Mouse (Mus musculus) forebrain, embryonic 13.5 days (tissue): Measurements from ENCODE around the gene Col7a1. TPM values are rescaled to one million over a fixed set of nuclear protein-coding genes. Genes with fewer than 3 reads are reported as not detected.

ENCODE experiments used
- ATAC-seq: fragments of 200-750 bp; cut with Nextera tagmentation; 2 replicates; pipeline ENCODE4 v1.8.0; 2017
- H3K27ac ChIP-seq: fragments of 300-500 bp; sonication (generic); 2 replicates; pipeline ENCODE4 v1.5.1; 2015; ENCODE audit warnings: inconsistent platforms, mild to moderate bottlenecking, moderate library complexity
- H3K27me3 ChIP-seq: fragments of 300-500 bp; sonication (generic); 2 replicates; pipeline ENCODE4 v1.6.1; 2015; ENCODE audit warnings: mild to moderate bottlenecking, inconsistent platforms
- H3K36me3 ChIP-seq: fragments of 300-500 bp; sonication (generic); 2 replicates; pipeline ENCODE4 v1.6.1; 2015; ENCODE audit warnings: mild to moderate bottlenecking, inconsistent platforms; ENCODE audit not compliant: poor library complexity, severe bottlenecking
- H3K4me1 ChIP-seq: fragments of 300-500 bp; sonication (generic); 2 replicates; pipeline ENCODE4 v1.6.1; 2015; ENCODE audit warnings: inconsistent platforms
- H3K4me2 ChIP-seq: fragments of 300-500 bp; sonication (generic); 2 replicates; pipeline ENCODE4 v1.6.1; 2015; ENCODE audit warnings: inconsistent platforms, mild to moderate bottlenecking, moderate library complexity
- H3K4me3 ChIP-seq: fragments of 300-500 bp; sonication (generic); 2 replicates; pipeline ENCODE4 v1.5.1; 2015; ENCODE audit warnings: mild to moderate bottlenecking, inconsistent platforms
- H3K9ac ChIP-seq: fragments of 300-500 bp; sonication (generic); 2 replicates; pipeline ENCODE4 v1.6.1; 2015; ENCODE audit warnings: mild to moderate bottlenecking, inconsistent platforms
- H3K9me3 ChIP-seq: fragments of 300-500 bp; sonication (generic); replicated peaks from 2 replicates; pipeline ENCODE4 v1.6.1; 2016; ENCODE audit warnings: inconsistent platforms
- WGBS: fragments of 180-500 bp; shearing (Covaris S2); methylation state at CpG from one replicate; pipeline ENCODE4 v1.1.7; 2015; 5-methylcytosine and 5-hydroxymethylcytosine counted together
- polyA plus RNA-seq: library from polyadenylated mRNA; unstranded; fragments of >200 nt; fragmentation: Nextera tagmentation; extraction: Ambion mirVana; gene quantifications from 2 replicates; pipeline ENCODE4 v1.2.1, GENCODE M21; 2015

Gene Col7a1
- polyA plus RNA-seq, 1 experiment from 2014 or later: 1.6 TPM

DNA sequence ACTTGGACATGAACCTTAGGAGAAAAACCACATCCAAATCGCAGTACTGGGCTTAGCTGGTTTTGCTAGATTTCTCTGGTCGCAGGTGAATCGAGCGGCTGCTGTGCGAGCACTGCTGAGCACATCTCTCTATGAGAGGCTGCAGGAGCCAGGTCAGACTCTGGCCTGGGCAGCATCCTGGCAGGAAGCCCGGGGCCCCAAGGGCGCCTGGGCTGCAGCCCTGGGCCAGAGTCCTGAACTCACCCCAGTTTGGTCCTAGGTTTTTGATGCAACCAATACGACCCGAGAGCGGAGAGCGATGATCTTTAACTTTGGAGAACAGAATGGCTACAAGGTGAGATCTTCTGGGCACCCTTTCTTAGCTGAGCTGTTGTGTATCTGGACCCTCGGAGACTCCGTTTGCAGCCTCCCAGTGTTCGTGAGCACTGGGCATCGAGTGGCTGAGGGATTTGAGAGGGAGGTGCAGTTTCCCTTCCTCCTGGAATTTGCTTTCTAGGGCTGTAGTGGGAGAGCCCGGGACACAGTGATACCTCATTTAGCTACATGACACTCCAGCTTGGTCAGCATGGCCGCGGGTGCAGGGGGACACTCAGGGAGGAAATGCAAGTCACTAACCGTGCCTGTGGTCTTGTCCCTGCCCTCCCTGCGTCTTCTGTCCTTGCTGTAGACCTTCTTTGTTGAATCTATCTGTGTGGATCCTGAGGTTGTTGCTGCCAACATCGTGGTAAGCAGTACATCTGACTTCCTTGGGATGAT, 53.8 kb downstream of the Col7a1 start:
- Histone ChIP-seq H3K4me3 (no peak overlapping the region), H3K36me3 (peaks cover 6% of the 10 kb centered on the region), H3K27me3 (no peaks in the 10 kb centered on the region), H3K4me1 (no peaks in the 10 kb centered on the region), H3K9me3 (no peaks in the 10 kb centered on the region), H3K4me2 (no peak overlapping the region), H3K9ac (no peak overlapping the region), H3K27ac (no peak overlapping the region)
- WGBS: 85% methylated on average over 21 of the region's 21 CpGs
- no peak for ATAC-seq

- Histone ChIP-seq H3K36me3 (peaks cover 6% of the 10 kb centered on the region), H3K4me1 (no peaks in the 10 kb centered on the region), H3K4me3 (no peak overlapping the region), H3K9me3 (no peaks in the 10 kb centered on the region), H3K27ac (no peak overlapping the region), H3K9ac (no peak overlapping the region), H3K4me2 (no peak overlapping the region), H3K27me3 (no peaks in the 10 kb centered on the region)
- WGBS: 83% methylated on average over 9 of the region's 9 CpGs
- ATAC-seq: no peak
Measured at GRCm38 (mm10) chr9:109008081-109008480, 54.7 kb downstream of the Col7a1 start.

GRCm38 (mm10) chr9:109008994-109009635, 55.7 kb downstream of the Col7a1 start:
- Histone ChIP-seq H3K4me1 (no peaks in the 10 kb centered on the region), H3K27ac (no peak overlapping the region), H3K27me3 (no peaks in the 10 kb centered on the region), H3K36me3 (peaks cover 6% of the 10 kb centered on the region), H3K9me3 (no peaks in the 10 kb centered on the region), H3K4me2 (no peak overlapping the region), H3K4me3 (no peak overlapping the region), H3K9ac (0 out of 2 replicates have a peak overlapping the region, but pooled peaks have one; percentile 8)
- WGBS: 76% methylated on average over 10 of the region's 10 CpGs
- ATAC-seq: no peak

GRCm38 (mm10) chr9:109009636-109010315, 56.4 kb downstream of the Col7a1 start:
- no peak overlapping the region for H3K9ac ChIP-seq
- WGBS: 65% methylated on average over 17 of the region's 17 CpGs
- H3K27me3 ChIP-seq: no peaks in the 10 kb centered on the region
- H3K27ac ChIP-seq: no peak overlapping the region
- peaks cover 6% of the 10 kb centered on the region for H3K36me3 ChIP-seq
- no peak for ATAC-seq
- no peaks in the 10 kb centered on the region for H3K9me3 ChIP-seq
- no peak overlapping the region for H3K4me3 ChIP-seq
- no peak overlapping the region for H3K4me2 ChIP-seq
- no peaks in the 10 kb centered on the region for H3K4me1 ChIP-seq

DNA sequence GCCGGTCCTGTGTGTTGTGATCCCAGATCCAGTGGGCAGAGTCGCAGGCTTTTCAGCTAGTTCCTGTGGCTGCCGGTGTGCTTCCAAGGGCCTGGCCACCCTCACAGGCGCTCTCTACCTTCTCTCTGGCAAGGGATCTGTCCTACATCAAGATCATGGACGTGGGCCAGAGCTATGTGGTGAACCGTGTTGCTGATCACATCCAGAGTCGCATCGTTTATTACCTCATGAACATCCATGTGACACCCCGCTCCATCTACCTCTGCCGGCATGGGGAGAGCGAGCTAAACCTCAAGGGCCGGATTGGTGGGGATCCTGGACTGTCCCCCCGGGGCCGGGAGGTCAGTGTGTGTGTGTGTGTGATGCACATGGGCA, 56.9 kb downstream of the Col7a1 start:
- Histone ChIP-seq H3K9me3 (no peaks in the 10 kb centered on the region), H3K36me3 (peaks cover 6% of the 10 kb centered on the region), H3K27ac (no peak overlapping the region), H3K27me3 (no peaks in the 10 kb centered on the region), H3K4me3 (no peak overlapping the region), H3K4me2 (no peak overlapping the region), H3K9ac (no peak overlapping the region), H3K4me1 (no peaks in the 10 kb centered on the region)
- ATAC-seq: no peak
- WGBS: 90% methylated on average over 14 of the region's 14 CpGs

DNA sequence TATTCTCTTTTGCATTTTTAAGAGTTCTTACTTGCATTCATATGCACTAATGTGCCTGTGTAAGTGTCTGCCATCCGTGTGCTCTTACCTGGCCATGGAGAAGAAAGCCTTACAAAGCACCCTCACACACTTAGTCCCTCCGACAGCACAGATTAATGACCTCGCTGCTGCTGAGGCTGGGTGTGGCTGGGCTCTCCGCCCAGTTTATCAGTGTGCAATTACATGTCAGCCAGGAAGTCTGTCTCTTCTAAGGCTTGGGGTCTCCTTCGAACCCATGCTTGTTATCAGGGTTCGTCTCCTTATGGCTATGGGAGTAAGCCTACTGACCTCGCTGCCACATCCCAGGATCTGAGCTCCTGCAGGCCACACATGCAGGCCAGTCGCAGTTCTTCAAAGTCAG, 62.0 kb downstream of the Col7a1 start:
- 78% methylated on average over 8 of the region's 8 CpGs for WGBS
- no peak for ATAC-seq
- H3K4me3 ChIP-seq: no peak overlapping the region

GRCm38 (mm10) chr9:109016973-109017604, 63.7 kb downstream of the Col7a1 start:
- H3K27ac ChIP-seq: no peak overlapping the region
- WGBS: 81% methylated on average over 11 of the region's 11 CpGs

More for the DNA sequence above, 62.0 kb downstream of the Col7a1 start:
- no peak overlapping the region for H3K4me2 ChIP-seq
- no peaks in the 10 kb centered on the region for H3K27me3 ChIP-seq
- H3K4me1 ChIP-seq: no peaks in the 10 kb centered on the region
- no peaks in the 10 kb centered on the region for H3K9me3 ChIP-seq
- H3K36me3 ChIP-seq: peaks cover 6% of the 10 kb centered on the region; the same call in 1 of the 2 replicates
- H3K27ac ChIP-seq: no peak overlapping the region
- H3K9ac ChIP-seq: no peak overlapping the region

DNA sequence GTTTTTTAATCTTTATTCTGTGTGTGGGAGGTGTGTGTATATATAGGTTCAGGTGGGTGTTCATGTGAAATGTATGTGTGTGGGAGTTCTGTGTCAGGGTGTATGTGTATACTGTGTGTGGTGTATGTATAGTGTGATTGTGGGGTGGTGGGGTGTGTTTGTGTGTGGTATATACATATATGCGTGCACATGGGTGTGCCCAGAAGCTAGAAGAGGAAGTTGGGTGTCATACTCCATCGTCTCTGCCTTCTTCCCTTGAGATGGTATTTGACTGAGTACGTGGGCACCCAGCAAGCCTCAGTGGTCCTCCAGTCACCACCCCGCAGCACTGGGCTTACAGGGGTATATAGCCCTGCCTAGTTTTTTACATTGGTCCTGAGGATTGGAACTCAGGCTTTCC, 68.0 kb downstream of the Col7a1 start:
- no peak for ATAC-seq
- Histone ChIP-seq H3K9ac (no peak overlapping the region), H3K4me3 (no peak overlapping the region), H3K36me3 (peaks cover 7% of the 10 kb centered on the region; the same call in 1 of the 2 replicates), H3K9me3 (no peaks in the 10 kb centered on the region), H3K4me1 (no peaks in the 10 kb centered on the region), H3K27me3 (no peaks in the 10 kb centered on the region), H3K4me2 (no peak overlapping the region), H3K27ac (no peak overlapping the region)
- 90% methylated on average over 4 of the region's 4 CpGs for WGBS

More at GRCm38 (mm10) chr9:109016973-109017604, 63.7 kb downstream of the Col7a1 start:
- Histone ChIP-seq H3K9me3 (no peaks in the 10 kb centered on the region), H3K27me3 (no peaks in the 10 kb centered on the region), H3K9ac (no peak overlapping the region), H3K4me1 (no peaks in the 10 kb centered on the region), H3K36me3 (0 out of 2 replicates have a peak, but pooled peaks cover under 1% of the 10 kb centered on the region), H3K4me2 (no peak overlapping the region), H3K4me3 (no peak overlapping the region)
- ATAC-seq: no peak

DNA sequence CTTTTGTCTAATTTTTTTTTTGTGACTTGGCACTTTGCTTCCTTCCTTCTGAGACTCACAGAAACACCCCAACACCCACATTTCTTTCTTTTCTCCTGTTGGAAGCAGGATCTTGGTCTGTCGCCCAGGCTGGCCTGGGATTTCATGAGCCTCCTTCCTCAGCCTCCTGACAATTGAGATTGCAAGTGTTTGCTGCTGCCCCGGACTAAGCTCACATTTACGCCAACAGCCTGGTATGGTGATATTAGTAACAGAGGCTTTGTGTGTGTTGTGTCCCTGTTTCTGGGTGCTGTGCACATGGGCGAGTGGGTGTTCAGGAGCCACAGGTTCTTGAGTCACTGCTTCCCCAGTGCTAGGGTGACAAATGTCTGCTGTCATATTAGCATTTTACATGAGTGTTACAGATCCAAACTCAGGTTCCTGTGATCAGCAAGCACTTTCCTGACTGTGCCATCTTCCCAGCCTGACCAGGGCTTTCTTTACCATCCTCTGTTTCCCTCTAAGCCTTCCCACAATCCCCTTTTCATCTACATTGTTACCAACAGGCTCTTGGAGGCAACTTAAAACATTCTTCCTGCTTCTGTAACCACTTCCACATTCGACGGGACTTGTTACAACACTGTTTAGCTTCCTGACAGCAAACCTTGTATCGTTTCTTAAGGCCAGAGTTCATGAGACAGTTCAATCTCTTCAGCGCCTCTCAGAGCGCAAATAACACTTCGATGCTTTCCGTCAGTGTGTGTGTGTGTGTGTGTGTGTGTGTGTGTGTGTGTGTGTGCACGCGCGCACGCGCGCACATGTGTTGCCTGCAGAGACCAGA, 69.7 kb downstream of the Col7a1 start:
- Histone ChIP-seq H3K9ac (no peak overlapping the region), H3K9me3 (no peaks in the 10 kb centered on the region), H3K4me1 (no peaks in the 10 kb centered on the region), H3K4me2 (no peak overlapping the region), H3K4me3 (no peak overlapping the region), H3K36me3 (peaks cover 11% of the 10 kb centered on the region; the same call in 1 of the 2 replicates), H3K27me3 (no peaks in the 10 kb centered on the region), H3K27ac (no peak overlapping the region)
- no peak for ATAC-seq
- WGBS: 95% methylated on average over 17 of the region's 17 CpGs

- H3K9me3 ChIP-seq: no peaks in the 10 kb centered on the region
- no peaks in the 10 kb centered on the region for H3K4me1 ChIP-seq
- ATAC-seq: no peak
- no peaks in the 10 kb centered on the region for H3K27me3 ChIP-seq
- H3K4me2 ChIP-seq: no peak overlapping the region
- 89% methylated on average over 8 of the region's 8 CpGs for WGBS
- peaks cover 11% of the 10 kb centered on the region; the same call in 1 of the 2 replicates for H3K36me3 ChIP-seq
- no peak overlapping the region for H3K4me3 ChIP-seq
- no peak overlapping the region for H3K9ac ChIP-seq
- H3K27ac ChIP-seq: no peak overlapping the region
Measured at GRCm38 (mm10) chr9:109027521-109027920, 74.1 kb downstream of the Col7a1 start.

DNA sequence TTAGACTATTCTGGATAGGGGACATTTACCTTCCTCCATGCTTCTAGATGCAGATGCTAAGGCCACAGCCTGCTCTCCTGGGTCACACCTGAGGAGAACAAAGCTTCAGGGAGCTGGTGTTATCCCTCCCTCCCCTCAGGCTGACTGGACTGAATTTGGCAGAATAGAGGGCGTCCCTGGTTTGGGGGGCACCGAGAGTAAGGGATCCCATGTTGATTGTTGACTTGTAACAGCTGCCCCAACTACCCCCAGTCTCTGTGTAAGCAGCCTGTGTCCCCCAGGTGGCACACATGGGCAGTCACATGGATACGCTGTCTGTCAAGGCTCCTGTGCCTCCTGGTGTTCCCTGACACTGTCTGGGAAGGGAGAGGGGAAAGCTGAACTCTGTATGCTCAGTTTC, 75.0 kb downstream of the Col7a1 start:
- 81% methylated on average over 3 of the region's 3 CpGs for WGBS
- Histone ChIP-seq H3K36me3 (peaks cover 11% of the 10 kb centered on the region; the same call in 1 of the 2 replicates), H3K4me3 (no peak overlapping the region), H3K27me3 (no peaks in the 10 kb centered on the region), H3K4me1 (no peaks in the 10 kb centered on the region), H3K27ac (no peak overlapping the region), H3K9me3 (no peaks in the 10 kb centered on the region), H3K4me2 (no peak overlapping the region), H3K9ac (no peak overlapping the region)
- no peak for ATAC-seq
